Mouse (Mus musculus) liver, embryonic 16.5 days (tissue): Measurements from ENCODE around the gene Dtx3. TPM values are rescaled to one million over a fixed set of nuclear protein-coding genes. Genes with fewer than 3 reads are reported as not detected.

Source experiments
- ATAC-seq: fragments of 200-750 bp; cut with Nextera tagmentation; 2 replicates; pipeline ENCODE4 v1.8.0; 2017; ENCODE audit warnings: low read depth, mild to moderate bottlenecking, moderate number of reproducible peaks, moderate library complexity
- H3K27ac ChIP-seq: fragments of 300-500 bp; sonication (generic); 2 replicates; pipeline ENCODE4 v1.5.1; 2014; ENCODE audit warnings: mild to moderate bottlenecking, low read length
- H3K27me3 ChIP-seq: fragments of 300-500 bp; sonication (generic); 2 replicates; pipeline ENCODE4 v1.6.1; 2014; ENCODE audit warnings: low read depth, low read length, mixed read lengths; ENCODE audit not compliant: control insufficient read depth, insufficient read depth
- H3K36me3 ChIP-seq: fragments of 300-500 bp; sonication (generic); 2 replicates; pipeline ENCODE4 v1.6.1; 2014; ENCODE audit warnings: mild to moderate bottlenecking; ENCODE audit not compliant: control insufficient read depth, insufficient read depth
- H3K4me1 ChIP-seq: fragments of 300-500 bp; sonication (generic); 2 replicates; pipeline ENCODE4 v1.6.1; 2014; ENCODE audit warnings: low read depth, low read length, mixed read lengths; ENCODE audit not compliant: control insufficient read depth
- H3K4me2 ChIP-seq: fragments of 300-500 bp; sonication (generic); 2 replicates; pipeline ENCODE4 v1.6.1; 2014; ENCODE audit warnings: low read depth, low read length, mixed read lengths
- H3K4me3 ChIP-seq: fragments of 300-500 bp; sonication (generic); 2 replicates; pipeline ENCODE4 v1.5.1; 2014; ENCODE audit warnings: low read depth, mild to moderate bottlenecking, low read length
- H3K9ac ChIP-seq: fragments of 300-500 bp; sonication (generic); 2 replicates; pipeline ENCODE4 v1.6.1; 2014; ENCODE audit warnings: low read depth, low read length
- H3K9me3 ChIP-seq: fragments of 300-500 bp; sonication (generic); replicated peaks from 2 replicates; pipeline ENCODE4 v1.6.1; 2016; ENCODE audit warnings: low read length; ENCODE audit not compliant: control insufficient read depth
- WGBS: fragments of 180-500 bp; shearing (Covaris S2); extraction: QIAGEN DNeasy Blood & Tissue Kit; methylation state at CpG from one replicate; pipeline ENCODE4 v1.1.7; 2014; ENCODE audit not compliant: insufficient replicate concordance; 5-methylcytosine and 5-hydroxymethylcytosine counted together
- polyA plus RNA-seq: library from polyadenylated mRNA; unstranded; fragments of >200 nt; fragmentation: Nextera tagmentation; extraction: Ambion mirVana; gene quantifications from 2 replicates; pipeline ENCODE4 v1.2.1, GENCODE M21; 2015

The Dtx3 gene
- polyA plus RNA-seq, 1 experiment from 2014 or later = 14.8 TPM

- Histone ChIP-seq H3K27me3 (peaks cover 26% of the 10 kb centered on the region), H3K36me3 (no peaks in the 10 kb centered on the region), H3K9me3 (no peaks in the 10 kb centered on the region), H3K9ac (no peak overlapping the region), H3K4me2 (no peak overlapping the region), H3K4me1 (peaks cover 28% of the 10 kb centered on the region), H3K4me3 (no peak overlapping the region), H3K27ac (no peak overlapping the region)
- no peak for ATAC-seq
- WGBS = 67% methylated on average over 9 of the region's 9 CpGs
These were observed 10.4 kb downstream of the Dtx3 start for GRCm38 (mm10) chr10:127185101-127185500.

- Histone ChIP-seq H3K36me3 (no peaks in the 10 kb centered on the region), H3K4me3 (no peak overlapping the region), H3K4me1 (peaks cover 15% of the 10 kb centered on the region), H3K9ac (no peak overlapping the region), H3K4me2 (no peak overlapping the region; the same call in 1 of the 2 replicates), H3K27ac (no peak overlapping the region), H3K27me3 (peaks cover 39% of the 10 kb centered on the region), H3K9me3 (no peaks in the 10 kb centered on the region)
- WGBS = 24% methylated on average over 20 of the region's 20 CpGs
- ATAC-seq = peak; percentile 37; the same call in 1 of the 2 replicates
These were observed 11.8 kb downstream of the Dtx3 start for GRCm38 (mm10) chr10:127183759-127184158.

GRCm38 (mm10) chr10:127182624-127183023 lies 12.9 kb downstream of the Dtx3 start:
- Histone ChIP-seq H3K4me1 (peaks cover 18% of the 10 kb centered on the region), H3K36me3 (no peaks in the 10 kb centered on the region), H3K4me3 (no peak overlapping the region), H3K4me2 (no peak overlapping the region), H3K27ac (no peak overlapping the region), H3K9ac (no peak overlapping the region), H3K9me3 (no peaks in the 10 kb centered on the region), H3K27me3 (peaks cover 48% of the 10 kb centered on the region)
- no peak for ATAC-seq
- 71% methylated on average over 4 of the region's 4 CpGs for WGBS

DNA sequence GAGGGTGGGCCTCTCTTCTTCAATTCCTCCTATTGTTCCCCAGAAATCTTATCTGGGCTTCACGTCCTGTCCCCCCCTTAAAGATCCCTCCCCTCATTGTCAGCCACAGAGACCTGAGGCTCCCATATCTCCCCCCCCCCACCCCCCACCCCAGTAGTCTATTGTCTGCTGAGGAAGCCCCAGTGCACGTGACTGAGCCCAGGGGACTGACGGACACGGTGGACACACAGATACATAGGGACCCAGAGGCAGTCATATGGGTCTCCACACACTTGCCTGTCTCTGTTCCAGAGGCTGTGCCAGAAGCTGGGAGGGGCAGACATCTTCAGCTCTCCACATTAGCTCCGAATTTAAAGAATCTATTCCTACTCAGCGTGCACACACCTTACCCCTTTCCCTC lies 14.0 kb downstream of the Dtx3 start:
- ATAC-seq = no peak
- Histone ChIP-seq H3K4me2 (no peak overlapping the region), H3K27me3 (peaks cover 59% of the 10 kb centered on the region), H3K4me3 (no peak overlapping the region), H3K4me1 (peaks cover 27% of the 10 kb centered on the region), H3K36me3 (no peaks in the 10 kb centered on the region), H3K9me3 (no peaks in the 10 kb centered on the region), H3K27ac (no peak overlapping the region), H3K9ac (no peak overlapping the region)
- WGBS = 42% methylated on average over 6 of the region's 6 CpGs

GRCm38 (mm10) chr10:127180695-127181047 lies 14.9 kb downstream of the Dtx3 start:
- no peak overlapping the region for H3K4me3 ChIP-seq
- no peak overlapping the region for H3K4me2 ChIP-seq
- no peaks in the 10 kb centered on the region for H3K9me3 ChIP-seq
- H3K9ac ChIP-seq = no peak overlapping the region
- no peak overlapping the region for H3K27ac ChIP-seq
- ATAC-seq = no peak
- no peaks in the 10 kb centered on the region for H3K36me3 ChIP-seq
- 3% methylated on average over 3 of the region's 3 CpGs for WGBS
- H3K4me1 ChIP-seq = peaks cover 27% of the 10 kb centered on the region
- peaks cover 67% of the 10 kb centered on the region for H3K27me3 ChIP-seq

DNA sequence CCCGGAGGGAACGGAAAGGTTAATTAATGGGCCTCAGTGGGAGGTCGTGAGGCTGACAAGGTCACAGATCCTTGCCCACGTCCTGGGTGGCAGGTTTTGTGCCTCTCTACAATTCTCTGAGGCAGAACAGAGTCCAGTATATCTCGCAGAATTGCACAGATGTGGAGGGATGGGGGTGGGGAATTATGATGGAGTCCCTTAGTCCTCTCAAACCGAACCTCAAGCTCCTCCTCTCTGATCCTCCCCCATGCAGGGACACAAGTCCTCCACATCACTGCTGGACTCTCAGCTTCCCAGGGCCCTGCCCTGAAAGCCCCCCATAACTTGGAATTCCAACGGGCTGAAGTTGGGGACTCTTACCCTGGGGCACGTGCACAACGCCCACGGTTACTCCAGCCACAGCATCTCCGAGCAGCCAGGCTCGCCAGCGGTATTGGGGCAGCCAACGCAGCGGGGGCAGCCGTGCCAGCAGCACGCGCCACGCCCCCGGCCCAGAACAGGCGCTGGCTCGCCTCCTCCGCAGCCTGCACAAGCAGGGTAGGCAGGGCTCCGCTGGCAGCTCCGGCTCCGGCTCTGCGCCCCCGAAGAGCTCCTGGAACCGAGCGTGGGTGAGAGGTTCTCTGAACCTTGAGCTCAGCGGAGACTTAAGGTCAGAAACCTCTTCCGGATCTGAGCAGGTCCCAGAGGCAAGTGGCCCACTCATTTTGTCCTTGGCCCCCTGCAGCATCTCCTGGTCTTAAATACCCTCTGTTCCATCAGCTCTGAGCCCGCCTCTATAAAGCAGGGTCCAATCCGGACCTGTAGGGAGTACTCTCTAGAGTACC lies 15.4 kb downstream of the Dtx3 start, which contains the start of gene Slc26a10:
TSS of gene Slc26a10 (minus strand) at position 775 of the 824 bp plus-strand sequence.
- 0 out of 2 replicates have a peak within 1 kb of the TSS, but pooled peaks have one; percentile 2 for H3K4me3 ChIP-seq
- H3K4me1 ChIP-seq = peaks cover 27% of the 10 kb centered on the region
- WGBS = 2% methylated on average over 34 of the region's 34 CpGs

GRCm38 (mm10) chr10:127178286-127179027 lies 17.1 kb downstream of the Dtx3 start:
- Histone ChIP-seq H3K9me3 (no peaks in the 10 kb centered on the region), H3K27me3 (peaks cover 62% of the 10 kb centered on the region), H3K4me3 (peak overlapping the region; percentile 34), H3K9ac (no peak overlapping the region), H3K4me2 (peak overlapping the region; percentile 54), H3K4me1 (peaks cover 21% of the 10 kb centered on the region), H3K36me3 (no peaks in the 10 kb centered on the region), H3K27ac (no peak overlapping the region)
- no peak for ATAC-seq
- 4% methylated on average over 41 of the region's 41 CpGs for WGBS

More for the DNA sequence above, 15.4 kb downstream of the Dtx3 start, which contains the start of gene Slc26a10:
- Histone ChIP-seq H3K27me3 (peaks cover 67% of the 10 kb centered on the region), H3K9ac (no peak within 1 kb of the TSS), H3K4me2 (no peak within 1 kb of the TSS), H3K9me3 (no peaks in the 10 kb centered on the region), H3K27ac (no peak within 1 kb of the TSS), H3K36me3 (no peaks in the 10 kb centered on the region)
- ATAC-seq = no peak

DNA sequence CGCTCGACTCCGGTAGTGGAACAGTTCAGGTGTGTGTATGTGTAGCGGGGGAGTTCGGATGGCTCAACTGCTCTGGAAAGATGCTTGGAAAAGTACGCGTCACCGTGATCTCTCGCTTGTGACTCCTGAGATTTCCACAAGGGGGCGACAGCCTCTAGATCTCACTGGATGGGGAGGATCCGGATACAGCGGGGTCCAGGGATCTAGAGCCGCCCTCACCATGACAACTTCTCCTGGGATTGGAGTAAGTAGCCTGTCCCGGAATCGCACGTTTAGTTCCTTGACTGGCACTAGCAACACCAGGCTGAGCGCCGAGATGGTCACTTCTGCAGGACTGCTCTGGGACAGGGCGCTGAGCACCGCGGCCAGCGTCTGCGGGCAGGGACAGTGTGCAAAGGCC lies 17.8 kb downstream of the Dtx3 start:
- Histone ChIP-seq H3K4me2 (peak overlapping the region; percentile 54), H3K9me3 (no peaks in the 10 kb centered on the region), H3K4me3 (peak overlapping the region; percentile 34), H3K27me3 (peaks cover 58% of the 10 kb centered on the region), H3K9ac (no peak overlapping the region), H3K4me1 (peaks cover 21% of the 10 kb centered on the region), H3K36me3 (no peaks in the 10 kb centered on the region), H3K27ac (no peak overlapping the region)
- WGBS = 1% methylated on average over 23 of the region's 23 CpGs
- ATAC-seq = peak; percentile 28

DNA sequence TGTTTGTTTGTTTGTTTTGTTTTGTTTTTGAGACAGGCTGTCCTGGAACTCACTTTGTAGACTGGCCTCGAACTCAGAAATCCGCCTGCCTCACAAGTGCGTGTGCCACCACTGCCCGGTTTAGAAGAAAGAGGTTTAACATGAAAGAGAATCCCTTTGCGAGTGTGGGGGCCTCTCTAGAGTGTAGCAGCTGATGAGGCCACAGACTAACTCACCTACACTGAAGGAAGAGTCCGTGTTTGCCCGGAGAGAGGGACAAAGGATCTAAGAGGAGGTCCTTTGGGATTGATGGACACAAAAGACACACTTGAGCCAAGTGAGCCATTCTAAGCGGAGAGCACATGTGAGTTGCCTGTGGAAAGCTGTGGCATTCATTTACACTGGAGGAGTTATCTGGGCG lies 18.3 kb downstream of the Dtx3 start:
- no peak overlapping the region for H3K4me3 ChIP-seq
- peaks cover 58% of the 10 kb centered on the region for H3K27me3 ChIP-seq
- no peaks in the 10 kb centered on the region for H3K36me3 ChIP-seq
- ATAC-seq = no peak
- H3K27ac ChIP-seq = no peak overlapping the region
- WGBS = 18% methylated on average over 9 of the region's 9 CpGs
- peaks cover 21% of the 10 kb centered on the region for H3K4me1 ChIP-seq
- peak overlapping the region; percentile 54; the same call in 1 of the 2 replicates for H3K4me2 ChIP-seq
- H3K9me3 ChIP-seq = no peaks in the 10 kb centered on the region
- no peak overlapping the region for H3K9ac ChIP-seq
